Mouse (Mus musculus): ENCODE measurements at regions not wholly inside any gene's neighbourhood (a gene's known extent, or its start where the extent isn't known, plus 50 kb on each side); places are given as distances from the start of the nearest gene placed in this dataset.
"Not testable (repeated sequence)": the region's sequence is repeated elsewhere in the genome, so short reads cannot be mapped to it uniquely, and the experiment has no call there.

GRCm38 (mm10) chr13:52355921-52356320, 175.2 kb downstream of the Diras2 start:
- not testable (repeated sequence) for TF ChIP-seq POLR2A (IDR thresholded peaks at IDR 0.05; ENCODE audit: borderline replicate concordance, low read depth, low read length); CTCF (IDR thresholded peaks at IDR 0.05; ENCODE audit: low read depth, low read length)
